Mouse (Mus musculus): ENCODE results near the gene 2510002D24Rik. TPM values are rescaled to one million over a fixed set of nuclear protein-coding genes. Genes with fewer than 3 reads are reported as not detected.
A peak's percentile ranks its signal among the peaks of the same experiment; 100 is the strongest.

The 2510002D24Rik gene
- polyA plus RNA-seq (2012; rRNA removed): 44.9 and 55.5 TPM in 2 replicates

- DNase-seq (ENCODE audit: low read depth in 1 of 2, low spot score in 2 of 2): peak; percentile 95 to 97
- H3K27ac ChIP-seq (ENCODE audit: insufficient read depth, low read length): peak within 1 kb of the TSS; percentile 58
- H3K36me3 ChIP-seq (ENCODE audit: control insufficient read depth, insufficient read depth, low read length): peaks cover 10% of the 10 kb centered on the region
- no peaks in the 10 kb centered on the region for H3K27me3 ChIP-seq (ENCODE audit: control insufficient read depth, insufficient read depth, low read length)
- 1% methylated on average over 46 of the region's 46 CpGs for WGBS
- peak within 1 kb of the TSS; percentile 90 for H3K4me3 ChIP-seq (ENCODE audit: extremely low read depth, insufficient read depth, insufficient read length)
- no peaks in the 10 kb centered on the region; the same call in 1 of the 2 replicates for H3K4me1 ChIP-seq (ENCODE audit: control insufficient read depth, insufficient read depth, insufficient read length)
- no peak for TF ChIP-seq CTCF (IDR thresholded peaks at IDR 0.05; ENCODE audit: extremely low read depth, insufficient read depth, insufficient read length, insufficient replicate concordance)
- peak; percentile 86 for TF ChIP-seq POLR2A (IDR thresholded peaks at IDR 0.05; ENCODE audit: low read depth, low read length)
Measured at GRCm38 (mm10) chr16:18836468-18837208, at the start of gene 2510002D24Rik, which contains the start of gene Gm28539. 2510002D24Rik (plus strand) TSS chr16:18836578. Gm28539 (plus strand) TSS chr16:18836584.

DNA sequence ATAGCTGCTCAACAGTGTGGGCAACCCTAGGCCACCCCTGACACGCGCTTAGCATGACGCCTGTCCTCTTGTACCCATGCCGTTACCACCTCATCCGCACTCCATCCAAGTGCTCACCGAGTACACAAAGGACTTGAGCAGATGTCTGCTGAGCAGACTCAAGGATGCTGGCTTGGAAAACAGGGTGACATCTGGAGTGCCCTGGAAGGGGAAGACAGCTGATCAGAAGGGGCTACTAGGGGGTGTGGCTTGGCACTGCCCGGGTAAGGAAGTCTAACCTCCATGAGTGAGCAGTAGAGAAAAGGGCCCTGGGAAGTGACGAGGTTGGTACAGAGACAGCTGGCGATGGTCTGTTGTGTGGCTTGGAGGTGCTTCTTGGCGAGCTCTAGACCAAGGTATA, 49.7 kb upstream of the 2510002D24Rik start:
- Histone ChIP-seq H3K27me3 (ENCODE audit: control insufficient read depth, insufficient read depth, low read length) (no peaks in the 10 kb centered on the region), H3K4me1 (ENCODE audit: control insufficient read depth, insufficient read depth, insufficient read length) (no peaks in the 10 kb centered on the region), H3K4me3 (ENCODE audit: extremely low read depth, insufficient read depth, insufficient read length) (no peak overlapping the region), H3K27ac (ENCODE audit: insufficient read depth, low read length) (no peak overlapping the region), H3K36me3 (ENCODE audit: control insufficient read depth, insufficient read depth, low read length) (peaks cover 2% of the 10 kb centered on the region; the same call in 1 of the 2 replicates)
- no peak for DNase-seq (ENCODE audit: low read depth in 1 of 2, low spot score in 2 of 2)
- no peak for TF ChIP-seq CTCF (IDR thresholded peaks at IDR 0.05; ENCODE audit: extremely low read depth, insufficient read depth, insufficient read length, insufficient replicate concordance)
- no peak for TF ChIP-seq POLR2A (IDR thresholded peaks at IDR 0.05; ENCODE audit: low read depth, low read length)
- WGBS: 95% methylated on average over 10 of the region's 10 CpGs

DNA sequence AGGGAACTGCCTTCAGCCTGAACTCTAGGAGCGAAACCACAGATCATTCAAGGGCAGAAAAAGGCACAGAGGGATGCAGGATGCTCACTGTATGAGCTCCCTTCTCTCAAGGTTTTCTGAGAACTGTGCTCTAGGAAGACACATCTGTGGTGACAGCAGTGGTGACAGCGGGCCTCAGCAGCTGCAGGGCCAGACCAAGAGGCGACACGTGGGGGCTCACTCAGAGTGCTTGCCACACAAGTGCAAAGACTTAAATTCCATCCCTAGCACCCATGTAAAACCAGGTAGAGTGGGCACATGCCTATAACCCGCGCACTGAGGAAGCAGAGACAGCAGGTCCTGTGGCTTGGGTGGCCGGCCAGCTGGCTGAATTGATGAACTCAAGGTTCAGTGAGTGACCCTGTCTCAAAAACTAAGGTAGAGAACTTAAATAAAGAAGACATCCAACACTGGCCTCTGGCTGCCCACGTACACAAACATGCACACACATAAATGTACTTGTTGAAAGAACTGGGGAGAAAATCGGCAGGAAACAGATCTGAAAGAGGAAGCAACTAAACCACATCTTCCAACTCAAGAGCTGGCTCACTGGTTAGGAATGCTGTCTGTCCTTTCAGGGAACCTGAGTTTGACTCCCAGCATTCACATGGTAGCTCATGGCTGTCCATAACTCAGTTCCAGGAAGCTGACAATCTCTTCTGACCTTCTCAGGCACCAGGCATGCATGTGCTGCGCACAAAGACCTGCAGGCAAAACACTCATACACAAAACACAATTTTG, 47.6 kb upstream of the 2510002D24Rik start:
- Histone ChIP-seq H3K27ac (ENCODE audit: insufficient read depth, low read length) (no peak overlapping the region), H3K27me3 (ENCODE audit: control insufficient read depth, insufficient read depth, low read length) (no peaks in the 10 kb centered on the region), H3K4me3 (ENCODE audit: extremely low read depth, insufficient read depth, insufficient read length) (no peak overlapping the region), H3K4me1 (ENCODE audit: control insufficient read depth, insufficient read depth, insufficient read length) (no peaks in the 10 kb centered on the region), H3K36me3 (ENCODE audit: control insufficient read depth, insufficient read depth, low read length) (peaks cover 2% of the 10 kb centered on the region; the same call in 1 of the 2 replicates)
- TF ChIP-seq CTCF (IDR thresholded peaks at IDR 0.05; ENCODE audit: extremely low read depth, insufficient read depth, insufficient read length, insufficient replicate concordance): no peak
- TF ChIP-seq POLR2A (IDR thresholded peaks at IDR 0.05; ENCODE audit: low read depth, low read length): no peak
- 65% methylated on average over 10 of the region's 10 CpGs for WGBS
- no peak for DNase-seq (ENCODE audit: low read depth in 1 of 2, low spot score in 2 of 2)

- H3K4me1 ChIP-seq (ENCODE audit: control insufficient read depth, insufficient read depth, insufficient read length): no peaks in the 10 kb centered on the region
- H3K27ac ChIP-seq (ENCODE audit: insufficient read depth, low read length): no peak overlapping the region
- TF ChIP-seq POLR2A (IDR thresholded peaks at IDR 0.05; ENCODE audit: low read depth, low read length) (no peak), CTCF (IDR thresholded peaks at IDR 0.05; ENCODE audit: extremely low read depth, insufficient read depth, insufficient read length, insufficient replicate concordance) (no peak)
- H3K36me3 ChIP-seq (ENCODE audit: control insufficient read depth, insufficient read depth, low read length): no peaks in the 10 kb centered on the region
- no peak overlapping the region for H3K4me3 ChIP-seq (ENCODE audit: extremely low read depth, insufficient read depth, insufficient read length)
- no peak for DNase-seq (ENCODE audit: low read depth in 1 of 2, low spot score in 2 of 2)
- 95% methylated on average over 11 of the region's 11 CpGs for WGBS
- H3K27me3 ChIP-seq (ENCODE audit: control insufficient read depth, insufficient read depth, low read length): no peaks in the 10 kb centered on the region
Measured at GRCm38 (mm10) chr16:18795223-18795899, 41.0 kb upstream of the 2510002D24Rik start.

DNA sequence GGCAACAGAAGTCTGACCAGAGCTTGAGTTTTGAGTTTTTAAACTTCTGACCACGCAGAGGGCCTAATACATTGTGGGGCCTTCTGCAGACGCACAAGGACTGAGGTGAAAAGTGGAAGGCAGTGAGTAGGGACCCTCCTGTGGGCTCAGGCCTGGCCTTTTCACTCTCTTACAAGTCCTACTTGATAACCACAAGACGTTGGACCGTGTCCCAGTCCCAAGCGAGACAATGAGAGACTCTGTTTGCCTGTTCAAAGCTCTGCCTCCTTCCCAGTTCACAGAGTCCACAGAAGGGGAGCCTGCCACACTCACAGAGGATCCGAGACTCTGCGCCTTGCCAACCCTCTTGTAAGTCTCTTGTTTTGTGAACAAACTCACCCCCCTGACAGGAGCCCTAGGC, 39.7 kb upstream of the 2510002D24Rik start:
- H3K4me1 ChIP-seq (ENCODE audit: control insufficient read depth, insufficient read depth, insufficient read length): no peaks in the 10 kb centered on the region
- no peak overlapping the region for H3K27ac ChIP-seq (ENCODE audit: insufficient read depth, low read length)
- no peak overlapping the region for H3K4me3 ChIP-seq (ENCODE audit: extremely low read depth, insufficient read depth, insufficient read length)
- 92% methylated on average over 7 of the region's 7 CpGs for WGBS
- H3K36me3 ChIP-seq (ENCODE audit: control insufficient read depth, insufficient read depth, low read length): peaks cover 1% of the 10 kb centered on the region; the same call in 1 of the 2 replicates
- no peaks in the 10 kb centered on the region for H3K27me3 ChIP-seq (ENCODE audit: control insufficient read depth, insufficient read depth, low read length)
- TF ChIP-seq CTCF (IDR thresholded peaks at IDR 0.05; ENCODE audit: extremely low read depth, insufficient read depth, insufficient read length, insufficient replicate concordance) (no peak), POLR2A (IDR thresholded peaks at IDR 0.05; ENCODE audit: low read depth, low read length) (no peak)
- no peak for DNase-seq (ENCODE audit: low read depth in 1 of 2, low spot score in 2 of 2)

DNA sequence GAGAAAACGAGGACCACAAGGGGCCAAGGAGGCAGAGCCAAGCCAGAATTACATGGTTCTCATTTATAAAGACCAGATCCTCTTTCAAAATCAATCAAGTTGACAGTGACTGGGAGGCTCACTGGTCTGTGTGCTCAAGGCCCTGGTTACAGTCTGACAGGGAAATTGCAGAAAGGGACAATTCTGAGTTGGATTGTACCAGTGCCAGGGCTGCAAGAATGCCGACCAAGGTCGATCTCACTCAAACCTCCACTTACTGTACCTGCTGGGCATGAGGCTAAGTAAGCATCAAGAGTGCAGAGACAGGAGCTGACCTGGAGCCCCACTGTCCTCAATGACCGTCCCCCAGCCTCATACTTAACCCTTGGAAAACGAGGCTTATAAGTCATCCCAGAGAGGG, 38.2 kb upstream of the 2510002D24Rik start:
- DNase-seq (ENCODE audit: low read depth in 1 of 2, low spot score in 2 of 2): no peak
- H3K27me3 ChIP-seq (ENCODE audit: control insufficient read depth, insufficient read depth, low read length): no peaks in the 10 kb centered on the region
- TF ChIP-seq POLR2A (IDR thresholded peaks at IDR 0.05; ENCODE audit: low read depth, low read length) (no peak), CTCF (IDR thresholded peaks at IDR 0.05; ENCODE audit: extremely low read depth, insufficient read depth, insufficient read length, insufficient replicate concordance) (no peak)
- H3K27ac ChIP-seq (ENCODE audit: insufficient read depth, low read length): no peak overlapping the region
- 92% methylated on average over 5 of the region's 5 CpGs for WGBS
- H3K36me3 ChIP-seq (ENCODE audit: control insufficient read depth, insufficient read depth, low read length): peaks cover 1% of the 10 kb centered on the region; the same call in 1 of the 2 replicates
- H3K4me1 ChIP-seq (ENCODE audit: control insufficient read depth, insufficient read depth, insufficient read length): no peaks in the 10 kb centered on the region
- no peak overlapping the region for H3K4me3 ChIP-seq (ENCODE audit: extremely low read depth, insufficient read depth, insufficient read length)

All from spleen, adult 2 months (tissue).